Mouse (Mus musculus) stomach, postnatal 0 days (tissue): ENCODE results near the gene Amotl2. TPM values are rescaled to one million over a fixed set of nuclear protein-coding genes. Genes with fewer than 3 reads are reported as not detected.
A peak's percentile ranks its signal among the peaks of the same experiment; 100 is the strongest.

ENCODE experiments used
- ATAC-seq: fragments of 200-750 bp; cut with Nextera tagmentation; 2 replicates; pipeline ENCODE4 v1.8.0; 2017; ENCODE audit not compliant: low FRiP score, low TSS enrichment
- DNase-seq: peaks from one replicate; pipeline ENCODE4 v3.0.0-alpha.2; 2016; ENCODE audit warnings: low spot score
- H3K27ac ChIP-seq: fragments of 300-500 bp; sonication (generic); replicated peaks from 2 replicates; pipeline ENCODE4 v1.5.1; 2014; ENCODE audit warnings: mild to moderate bottlenecking, control low read depth
- H3K27me3 ChIP-seq: fragments of 300-500 bp; sonication (generic); 2 replicates; pipeline ENCODE4 v1.6.1; 2014; ENCODE audit warnings: low read length; ENCODE audit not compliant: control insufficient read depth, insufficient read depth
- H3K36me3 ChIP-seq: fragments of 300-500 bp; sonication (generic); 2 replicates; pipeline ENCODE4 v1.6.1; 2014; ENCODE audit warnings: low read length, mixed read lengths; ENCODE audit not compliant: control insufficient read depth, insufficient read depth
- H3K4me1 ChIP-seq: fragments of 300-500 bp; sonication (generic); replicated peaks from 2 replicates; pipeline ENCODE4 v1.6.1; 2014; ENCODE audit warnings: antibody characterized with exemption; ENCODE audit not compliant: control insufficient read depth, insufficient read depth
- H3K4me2 ChIP-seq: fragments of 300-500 bp; sonication (generic); replicated peaks from 2 replicates; pipeline ENCODE4 v1.6.1; 2014; ENCODE audit warnings: low read depth, mild to moderate bottlenecking, control low read depth, moderate library complexity
- H3K4me3 ChIP-seq: fragments of 300-500 bp; sonication (generic); 2 replicates; pipeline ENCODE4 v1.5.1; 2014; ENCODE audit warnings: low read depth, low read length, control low read depth
- H3K9ac ChIP-seq: fragments of 300-500 bp; sonication (generic); 2 replicates; pipeline ENCODE4 v1.6.1; 2014; ENCODE audit warnings: mild to moderate bottlenecking, low read length, control low read depth, mixed read lengths
- H3K9me3 ChIP-seq: fragments of 300-500 bp; sonication (generic); 2 replicates; pipeline ENCODE4 v1.6.1; 2016; ENCODE audit warnings: low read length; ENCODE audit not compliant: control insufficient read depth
- CTCF ChIP-seq: IDR thresholded peaks from 2 replicates; pipeline ENCODE4 v1.5.1; 2016; ENCODE audit warnings: antibody characterized with exemption, low read depth, mild to moderate bottlenecking, moderate library complexity
- EP300 ChIP-seq: optimal IDR thresholded peaks from 2 replicates; pipeline ENCODE3; 2016; ENCODE audit warnings: antibody characterized with exemption
- WGBS: fragments of 180-500 bp; shearing (Covaris S2); extraction: QIAGEN DNeasy Blood & Tissue Kit; methylation state at CpG from one replicate; pipeline ENCODE4 v1.1.7; 2014; 5-methylcytosine and 5-hydroxymethylcytosine counted together
- polyA plus RNA-seq: library from polyadenylated mRNA; unstranded; fragments of >200 nt; fragmentation: Nextera tagmentation; extraction: Ambion mirVana; gene quantifications from 2 replicates; pipeline ENCODE4 v1.2.1, GENCODE M21; 2015

The Amotl2 gene
- polyA plus RNA-seq: 18.6 and 22.7 TPM in 2 replicates

DNA sequence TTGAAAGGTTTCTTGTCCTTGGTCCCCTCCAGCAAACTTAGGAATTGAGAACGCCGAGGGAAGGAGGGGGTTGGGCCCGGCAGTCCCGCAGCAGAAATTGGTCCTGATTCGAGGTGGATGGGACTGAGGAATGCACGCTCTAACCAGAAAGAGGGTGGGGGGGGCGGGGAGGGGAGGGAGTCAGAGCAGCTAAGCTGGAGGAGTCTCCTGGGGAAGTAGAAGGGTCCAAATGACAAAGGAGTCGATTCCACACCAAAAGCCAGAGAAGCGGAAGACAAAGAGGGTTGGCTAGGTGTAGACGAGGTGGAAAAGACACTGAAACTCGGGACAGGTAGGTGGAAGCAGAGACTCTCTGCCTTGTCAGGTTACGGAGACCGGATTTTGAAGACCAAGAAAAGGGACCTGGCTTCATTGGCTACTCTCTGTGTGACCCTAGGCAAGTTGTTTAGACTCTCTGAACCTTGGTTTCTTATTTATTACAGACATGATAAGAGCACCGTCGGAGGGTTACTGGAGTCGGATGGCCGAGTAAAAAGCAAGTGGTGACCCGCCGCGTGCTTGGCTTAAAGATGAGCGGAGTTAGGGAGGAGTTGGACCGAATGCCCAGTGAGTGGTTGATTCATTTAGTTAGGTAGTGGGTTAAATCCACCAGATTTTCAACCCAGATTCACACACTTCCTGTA, at the start of gene Amotl2:
TSS of gene Amotl2 (plus strand) at position 192 of the 683 bp plus-strand sequence.
- no peaks in the 10 kb centered on the region for H3K27me3 ChIP-seq
- 21% methylated on average over 22 of the region's 22 CpGs for WGBS
- H3K9ac ChIP-seq: peak within 1 kb of the TSS; percentile 97
- peaks cover 10% of the 10 kb centered on the region for H3K36me3 ChIP-seq
- DNase-seq (no peak), ATAC-seq (no peak)
- peak within 1 kb of the TSS; percentile 98 for H3K27ac ChIP-seq
- TF ChIP-seq CTCF (no peak), EP300 (no peak)
- peak within 1 kb of the TSS; percentile 87 for H3K4me2 ChIP-seq
- H3K4me3 ChIP-seq: peak within 1 kb of the TSS; percentile 83
- no peaks in the 10 kb centered on the region for H3K9me3 ChIP-seq
- H3K4me1 ChIP-seq: peaks cover 2% of the 10 kb centered on the region; the same call in 1 of the 2 replicates

DNA sequence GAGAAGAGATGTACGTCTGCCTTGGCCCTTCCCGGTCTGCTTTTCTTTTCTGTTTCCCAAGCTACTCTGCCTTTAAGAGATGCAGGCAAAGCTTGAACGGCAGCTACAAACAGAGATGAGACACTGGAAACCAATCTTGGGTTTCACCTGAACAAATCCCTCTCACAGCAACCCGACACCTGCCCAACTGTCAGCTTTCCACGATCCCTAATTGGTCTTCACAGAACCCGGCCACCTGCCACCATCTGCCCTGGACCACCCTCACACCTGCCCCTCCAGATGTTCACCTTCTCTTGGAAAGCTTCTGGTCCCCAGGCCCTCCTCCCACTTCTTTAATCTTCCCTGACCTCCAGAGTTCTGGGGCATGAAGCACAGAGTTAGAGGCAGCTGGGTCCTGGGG, 48.4 kb upstream of the Amotl2 start:
- ATAC-seq: no peak
- Histone ChIP-seq H3K4me1 (peaks cover 3% of the 10 kb centered on the region; the same call in 1 of the 2 replicates), H3K27ac (no peak overlapping the region), H3K27me3 (no peaks in the 10 kb centered on the region), H3K4me2 (no peak overlapping the region), H3K9ac (no peak overlapping the region), H3K36me3 (no peaks in the 10 kb centered on the region), H3K4me3 (no peak overlapping the region), H3K9me3 (no peaks in the 10 kb centered on the region)
- WGBS: 38% methylated on average over 6 of the region's 6 CpGs
- no peak for TF ChIP-seq EP300
- TF ChIP-seq CTCF: no peak
- no peak for DNase-seq

DNA sequence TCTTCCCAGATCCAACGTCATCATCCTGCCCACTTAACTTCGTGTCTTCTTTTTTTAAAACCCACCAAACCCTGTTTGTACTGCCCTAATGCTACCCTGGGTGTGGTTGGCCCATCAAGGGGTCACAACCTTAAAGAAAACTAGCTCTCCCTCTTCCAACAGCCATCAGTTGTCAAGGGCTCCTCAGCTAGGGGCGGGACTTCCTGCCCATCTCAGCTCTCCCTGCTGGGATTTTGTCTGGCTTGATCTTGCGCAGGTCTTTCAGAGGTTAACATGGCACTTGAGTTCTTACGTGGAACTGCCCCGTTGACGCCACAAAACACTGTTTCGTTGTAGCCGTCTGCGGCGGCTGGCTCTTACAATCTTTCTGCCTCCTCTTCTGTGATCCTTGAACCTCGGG, 47.6 kb upstream of the Amotl2 start:
- 84% methylated on average over 12 of the region's 12 CpGs for WGBS
- Histone ChIP-seq H3K9me3 (no peaks in the 10 kb centered on the region), H3K4me2 (no peak overlapping the region), H3K27ac (no peak overlapping the region), H3K36me3 (no peaks in the 10 kb centered on the region), H3K4me1 (peaks cover 3% of the 10 kb centered on the region; the same call in 1 of the 2 replicates), H3K9ac (no peak overlapping the region), H3K27me3 (no peaks in the 10 kb centered on the region), H3K4me3 (no peak overlapping the region)
- DNase-seq: no peak
- TF ChIP-seq EP300 (no peak), CTCF (no peak)
- no peak for ATAC-seq

DNA sequence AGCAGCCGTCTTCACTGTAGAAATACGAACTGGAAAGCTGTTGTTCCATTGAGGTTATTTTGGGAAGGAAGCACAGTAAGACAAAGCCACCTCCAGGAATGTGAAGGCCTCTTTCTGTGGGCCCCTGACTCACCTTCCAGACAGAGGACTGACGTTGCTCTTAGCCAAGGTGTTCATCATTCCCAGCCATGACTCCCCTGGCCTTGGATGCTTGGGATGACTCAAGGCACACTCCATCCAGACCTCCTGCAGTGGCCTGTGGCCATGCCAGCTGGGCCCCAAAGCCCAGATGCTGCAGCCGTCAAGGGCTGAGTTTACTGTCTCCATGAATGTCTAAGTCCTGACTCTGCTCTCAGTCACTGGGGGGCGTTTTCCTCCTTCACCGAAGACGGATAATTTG, 43.1 kb upstream of the Amotl2 start:
- Histone ChIP-seq H3K4me3 (no peak overlapping the region), H3K4me2 (no peak overlapping the region), H3K27me3 (no peaks in the 10 kb centered on the region), H3K9me3 (no peaks in the 10 kb centered on the region), H3K36me3 (no peaks in the 10 kb centered on the region), H3K9ac (no peak overlapping the region), H3K27ac (no peak overlapping the region), H3K4me1 (peaks cover 3% of the 10 kb centered on the region; the same call in 1 of the 2 replicates)
- TF ChIP-seq EP300 (no peak), CTCF (no peak)
- DNase-seq: no peak
- no peak for ATAC-seq
- 45% methylated on average over 7 of the region's 7 CpGs for WGBS

DNA sequence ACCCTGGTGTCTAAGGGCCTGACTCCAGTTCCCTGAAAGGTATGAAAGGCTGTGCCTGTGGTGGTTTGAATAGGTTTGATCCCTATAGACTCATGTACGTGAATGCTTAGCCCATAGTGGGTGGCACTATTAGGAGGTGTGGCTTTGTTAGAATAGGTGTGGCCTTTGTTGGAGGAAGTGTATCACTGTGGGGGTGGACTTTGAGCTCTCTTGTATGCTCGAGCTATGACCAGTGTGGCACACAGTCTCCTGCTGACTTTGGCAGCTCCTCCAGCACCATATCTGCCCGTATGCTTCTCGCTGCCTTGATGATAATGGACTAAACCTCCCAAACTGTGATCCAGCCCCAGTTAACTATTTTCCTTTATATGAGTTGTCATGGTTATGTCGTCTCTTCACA, 40.5 kb upstream of the Amotl2 start:
- no peak overlapping the region for H3K27ac ChIP-seq
- ATAC-seq: peak; percentile 78
- no peak for DNase-seq
- no peaks in the 10 kb centered on the region for H3K36me3 ChIP-seq
- TF ChIP-seq EP300 (no peak), CTCF (no peak)
- no peaks in the 10 kb centered on the region for H3K27me3 ChIP-seq
- H3K4me3 ChIP-seq: no peak overlapping the region
- H3K4me2 ChIP-seq: no peak overlapping the region
- H3K4me1 ChIP-seq: peaks cover 3% of the 10 kb centered on the region; the same call in 1 of the 2 replicates
- H3K9me3 ChIP-seq: no peaks in the 10 kb centered on the region
- no peak overlapping the region for H3K9ac ChIP-seq
- WGBS: 81% methylated on average over 5 of the region's 5 CpGs

DNA sequence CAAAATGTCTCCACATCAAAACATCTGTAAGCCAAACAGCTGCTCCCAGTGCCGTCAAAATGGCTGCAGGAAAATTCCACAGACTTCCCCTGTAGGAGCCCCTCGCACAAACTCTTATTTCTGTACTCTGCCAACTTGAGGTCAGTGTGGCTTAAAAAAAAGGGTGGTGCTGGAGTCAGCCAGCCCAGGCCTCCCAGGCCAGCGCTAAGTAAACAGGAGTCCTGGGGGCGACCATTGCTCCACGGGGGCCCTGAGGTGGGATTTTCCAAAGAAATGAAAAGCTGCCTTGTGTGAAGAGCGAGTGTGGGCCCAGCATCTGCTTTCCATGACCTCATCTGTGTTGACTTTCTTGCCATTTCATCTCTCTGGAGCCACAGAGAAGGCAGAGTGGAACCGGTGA, 35.0 kb upstream of the Amotl2 start:
- Histone ChIP-seq H3K9me3 (no peaks in the 10 kb centered on the region), H3K4me3 (no peak overlapping the region), H3K4me2 (no peak overlapping the region), H3K27ac (no peak overlapping the region), H3K9ac (no peak overlapping the region), H3K27me3 (no peaks in the 10 kb centered on the region), H3K36me3 (no peaks in the 10 kb centered on the region), H3K4me1 (no peaks in the 10 kb centered on the region)
- ATAC-seq: peak; percentile 65
- TF ChIP-seq CTCF: no peak
- TF ChIP-seq EP300: no peak
- WGBS: 20% methylated on average over 7 of the region's 7 CpGs
- DNase-seq: no peak
